Mouse (Mus musculus): Measurements from ENCODE around the gene Scn8a.
A peak's percentile ranks its signal among the peaks of the same experiment; 100 is the strongest.

Gene Scn8a

GRCm38 (mm10) chr15:100953955-100954354 lies 84.3 kb downstream of the Scn8a start:
- DNase-seq (ENCODE audit: low read depth), result no peak

GRCm38 (mm10) chr15:100954751-100955150 lies 85.1 kb downstream of the Scn8a start:
- no peak for DNase-seq (ENCODE audit: low read depth)

DNA sequence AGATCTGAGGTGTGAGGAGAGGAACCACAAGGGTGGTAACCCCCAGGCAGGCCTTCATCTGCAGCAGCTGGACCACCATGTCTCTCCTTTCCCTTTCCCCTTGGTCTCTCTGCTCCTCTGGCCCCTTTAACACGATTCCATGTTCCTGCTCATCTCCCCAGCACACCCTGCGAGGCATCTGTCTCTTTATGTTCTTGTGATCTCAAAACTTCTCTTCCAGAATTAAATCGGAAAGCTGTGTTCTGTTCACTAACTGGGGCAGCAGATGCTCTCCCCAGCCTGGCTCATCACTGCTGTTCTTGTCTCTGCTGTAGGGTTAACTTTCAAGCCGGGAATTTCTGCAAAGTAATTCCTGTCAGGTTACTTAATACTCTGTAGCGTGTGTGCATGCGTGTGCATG lies 91.3 kb downstream of the Scn8a start:
- no peak for DNase-seq (ENCODE audit: low read depth)

- DNase-seq (ENCODE audit: low read depth), result no peak
These were observed 91.9 kb downstream of the Scn8a start for GRCm38 (mm10) chr15:100961561-100961960.

DNA sequence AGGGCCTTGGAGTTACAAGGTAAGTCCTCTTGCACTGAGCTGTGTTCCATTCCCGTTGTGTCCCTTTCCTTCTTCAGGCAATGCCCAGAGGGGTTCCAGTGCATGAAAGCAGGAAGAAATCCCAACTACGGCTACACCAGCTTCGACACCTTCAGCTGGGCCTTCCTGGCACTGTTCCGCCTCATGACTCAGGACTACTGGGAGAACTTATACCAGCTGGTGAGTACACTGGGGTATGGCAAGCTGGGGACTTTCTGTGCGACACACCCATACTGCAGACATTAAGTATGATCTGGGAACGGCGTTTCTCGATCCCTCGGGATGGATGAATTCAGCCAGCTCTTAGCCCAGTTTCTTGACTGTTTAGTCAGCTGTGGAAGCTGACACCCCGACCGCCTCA lies 101.8 kb downstream of the Scn8a start:
- DNase-seq (ENCODE audit: low read depth), result no peak

DNA sequence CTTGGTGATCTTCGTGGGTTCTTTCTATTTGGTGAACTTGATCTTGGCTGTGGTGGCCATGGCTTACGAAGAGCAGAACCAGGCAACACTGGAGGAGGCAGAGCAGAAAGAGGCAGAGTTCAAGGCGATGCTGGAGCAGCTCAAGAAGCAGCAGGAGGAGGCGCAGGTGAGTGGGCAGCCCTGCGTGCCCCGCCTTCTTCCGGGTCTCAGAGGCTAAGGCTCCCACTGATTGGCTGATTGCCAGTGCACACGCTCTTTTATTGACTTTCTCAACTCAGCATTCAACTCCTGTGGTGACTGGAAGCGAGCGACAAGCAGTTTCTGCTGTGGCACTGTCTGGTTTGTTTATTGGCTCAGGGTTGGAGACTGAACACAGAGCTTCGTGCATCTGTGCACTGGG lies 103.1 kb downstream of the Scn8a start:
- DNase-seq (ENCODE audit: low read depth), result no peak

DNA sequence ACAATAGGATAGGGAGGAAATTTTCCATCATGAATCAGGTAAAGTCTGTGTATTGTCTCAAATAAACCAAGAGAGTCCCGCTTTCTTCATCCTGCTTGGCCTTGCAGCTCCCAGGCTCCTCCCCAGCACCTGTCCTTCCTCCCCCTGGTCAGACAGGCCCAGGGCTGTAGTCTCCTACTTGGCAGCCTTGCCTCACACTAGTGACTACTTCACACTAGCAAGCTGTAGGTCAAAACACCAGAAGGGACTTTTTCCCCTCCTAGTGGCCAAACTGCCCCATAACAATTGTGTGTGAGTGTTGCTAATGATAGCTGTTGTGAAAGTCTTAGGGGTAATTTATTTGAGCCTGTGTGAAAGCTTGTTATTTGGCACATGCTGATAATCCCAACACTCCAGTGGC lies 105.0 kb downstream of the Scn8a start:
- peak; percentile 39 for DNase-seq (ENCODE audit: low read depth)

DNA sequence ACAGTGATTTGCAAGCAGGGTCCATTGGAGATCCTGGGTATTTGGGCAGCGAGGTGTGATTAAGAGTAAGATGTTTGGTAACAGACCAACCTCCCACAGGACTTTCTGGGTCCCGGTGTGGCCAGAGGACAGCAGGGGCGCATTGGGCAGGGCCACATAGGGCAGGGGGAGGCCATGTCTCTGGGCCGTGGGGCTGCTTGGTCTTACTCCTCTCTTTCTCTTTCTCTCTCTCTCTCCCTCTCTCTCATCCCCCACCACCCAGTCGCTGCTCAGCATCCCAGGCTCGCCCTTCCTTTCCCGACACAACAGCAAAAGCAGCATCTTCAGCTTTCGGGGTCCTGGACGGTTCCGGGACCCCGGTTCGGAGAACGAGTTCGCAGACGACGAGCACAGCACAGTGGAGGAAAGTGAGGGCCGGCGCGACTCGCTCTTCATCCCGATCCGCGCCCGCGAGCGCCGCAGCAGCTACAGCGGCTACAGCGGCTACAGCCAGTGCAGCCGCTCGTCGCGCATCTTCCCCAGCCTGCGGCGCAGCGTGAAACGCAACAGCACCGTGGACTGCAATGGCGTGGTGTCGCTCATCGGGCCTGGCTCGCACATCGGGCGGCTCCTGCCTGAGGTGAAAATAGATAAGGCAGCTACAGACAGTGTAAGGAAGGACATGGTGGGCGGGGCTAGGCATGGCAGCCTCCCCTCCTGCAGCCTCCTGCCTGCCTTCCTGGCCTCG lies 113.9 kb downstream of the Scn8a start:
- no peak for DNase-seq (ENCODE audit: low read depth)

DNA sequence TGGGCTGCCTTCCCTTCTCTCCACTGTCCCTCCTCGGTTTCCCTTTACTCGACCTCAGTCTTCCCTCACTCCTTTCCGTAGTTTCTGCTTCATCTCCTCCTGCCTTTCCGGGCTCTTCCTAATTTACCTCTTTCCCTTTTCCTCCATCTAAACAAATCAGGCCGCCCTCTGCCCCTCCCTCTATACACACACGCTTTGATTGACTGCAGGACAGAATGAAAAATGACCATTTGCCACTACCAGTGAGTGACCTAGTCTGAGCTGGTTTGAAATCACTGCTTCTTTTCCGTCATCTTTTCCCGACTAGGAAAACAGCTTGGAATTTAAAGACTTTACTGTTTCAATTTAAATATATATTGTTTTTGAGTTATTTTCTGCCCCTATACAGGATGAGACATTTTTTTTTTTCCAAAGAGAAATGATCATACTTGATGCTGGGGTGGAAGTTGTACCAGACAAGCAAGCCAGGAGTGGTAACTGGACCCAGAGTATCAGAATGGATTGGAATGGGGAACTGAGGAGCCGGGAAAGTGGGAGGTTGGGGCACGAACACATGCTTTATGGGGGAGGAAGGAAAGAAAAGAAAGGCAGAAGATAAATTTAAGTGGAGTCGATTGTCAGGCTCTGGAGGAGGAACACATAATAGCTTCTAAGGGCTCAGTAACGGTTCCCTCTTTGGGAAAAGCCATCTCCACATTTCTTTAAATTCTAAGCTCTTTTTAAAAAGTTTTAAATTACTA lies 114.7 kb downstream of the Scn8a start:
- no peak for DNase-seq (ENCODE audit: low read depth)

DNA sequence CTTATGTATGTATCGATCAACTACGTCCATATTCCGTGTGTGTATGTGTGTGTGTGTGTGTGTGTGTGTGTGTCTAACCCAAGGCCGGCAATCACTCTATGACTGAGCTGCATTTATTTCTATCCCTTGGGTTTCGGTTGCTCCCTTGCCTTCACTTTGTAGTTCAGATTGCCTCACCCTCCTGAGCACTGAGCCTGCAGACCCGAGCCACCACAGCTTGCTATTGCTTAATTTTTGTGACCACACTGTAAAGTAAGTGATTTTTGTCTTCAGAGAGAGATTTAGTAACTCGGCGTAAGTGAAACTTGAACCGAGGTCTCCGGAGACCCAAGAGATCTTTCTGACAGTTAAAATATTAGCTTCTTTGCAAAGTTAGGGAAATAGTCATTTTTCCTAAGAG lies 116.8 kb downstream of the Scn8a start:
- DNase-seq (ENCODE audit: low read depth), result peak; percentile 38

GRCm38 (mm10) chr15:100987031-100987430 lies 117.4 kb downstream of the Scn8a start:
- no peak for DNase-seq (ENCODE audit: low read depth)

- no peak for DNase-seq (ENCODE audit: low read depth)
These were observed 120.6 kb downstream of the Scn8a start for GRCm38 (mm10) chr15:100990283-100990682.

DNA sequence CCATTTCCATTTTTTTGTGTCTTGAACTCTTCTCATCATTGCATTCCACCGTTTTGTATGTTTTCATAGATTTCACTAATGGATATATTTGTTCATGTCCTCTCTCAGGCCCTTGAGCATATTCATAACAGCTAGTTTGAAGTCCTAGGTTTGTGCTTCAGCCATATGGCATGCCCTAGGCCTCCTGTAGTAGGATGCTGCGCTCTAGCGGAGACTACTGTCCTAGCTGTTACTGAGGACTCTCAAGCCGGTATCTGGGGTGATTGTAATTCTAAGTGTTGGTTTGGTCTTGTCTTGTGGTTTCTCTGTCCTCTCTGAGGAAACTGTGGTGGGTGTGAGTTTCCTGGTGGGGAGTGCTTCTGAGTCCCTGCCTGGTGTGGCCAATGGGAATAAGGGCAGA lies 127.4 kb downstream of the Scn8a start:
- peak; percentile 81 for DNase-seq (ENCODE audit: low read depth)

DNA sequence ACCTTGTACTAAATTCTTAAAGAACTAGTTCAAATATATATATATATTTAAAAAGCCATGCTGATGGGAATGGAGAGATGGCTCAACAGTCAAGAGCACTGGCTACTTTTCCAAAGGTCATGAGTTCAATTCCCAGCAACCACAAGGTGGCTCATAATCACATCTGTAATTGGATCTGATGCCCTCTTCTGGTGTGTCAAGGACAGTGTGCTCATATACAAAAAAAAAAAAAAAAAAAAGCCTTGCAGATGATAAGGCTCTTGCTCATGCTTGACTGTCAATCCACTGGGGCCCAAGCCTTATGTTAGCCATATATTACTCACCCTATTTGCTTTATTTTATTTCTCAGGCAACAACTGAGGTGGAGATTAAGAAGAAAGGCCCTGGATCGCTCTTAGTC lies 132.0 kb downstream of the Scn8a start:
- no peak for DNase-seq (ENCODE audit: low read depth)

DNA sequence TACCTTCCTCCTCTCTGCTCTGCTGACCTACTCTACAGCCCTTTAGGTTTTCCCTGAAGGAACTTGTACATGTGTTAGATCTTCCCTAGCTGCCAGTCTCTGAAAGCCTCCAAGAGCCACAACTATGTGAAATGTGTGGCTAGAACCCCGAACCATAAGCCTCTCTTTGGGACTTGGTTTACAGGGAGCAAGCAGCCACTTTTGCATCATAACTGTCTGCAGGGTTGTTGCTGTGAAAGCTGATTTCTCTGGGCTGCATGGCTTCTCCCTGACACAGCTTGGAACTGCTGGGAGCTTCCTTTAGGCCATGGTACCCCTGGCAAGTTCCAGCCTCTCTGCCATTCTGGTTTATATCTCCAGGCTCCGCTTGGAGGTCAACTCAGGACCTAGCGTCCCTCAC lies 132.8 kb downstream of the Scn8a start:
- DNase-seq (ENCODE audit: low read depth), result no peak

- no peak for DNase-seq (ENCODE audit: low read depth)
These were observed 134.9 kb downstream of the Scn8a start for GRCm38 (mm10) chr15:101004538-101004937.

- no peak for DNase-seq (ENCODE audit: low read depth)
These were observed 136.1 kb downstream of the Scn8a start for GRCm38 (mm10) chr15:101005717-101006116.

- DNase-seq (ENCODE audit: low read depth), result peak; percentile 69
These were observed 136.8 kb downstream of the Scn8a start for GRCm38 (mm10) chr15:101006251-101007040.

GRCm38 (mm10) chr15:101007236-101007635 lies 137.6 kb downstream of the Scn8a start:
- no peak for DNase-seq (ENCODE audit: low read depth)

DNA sequence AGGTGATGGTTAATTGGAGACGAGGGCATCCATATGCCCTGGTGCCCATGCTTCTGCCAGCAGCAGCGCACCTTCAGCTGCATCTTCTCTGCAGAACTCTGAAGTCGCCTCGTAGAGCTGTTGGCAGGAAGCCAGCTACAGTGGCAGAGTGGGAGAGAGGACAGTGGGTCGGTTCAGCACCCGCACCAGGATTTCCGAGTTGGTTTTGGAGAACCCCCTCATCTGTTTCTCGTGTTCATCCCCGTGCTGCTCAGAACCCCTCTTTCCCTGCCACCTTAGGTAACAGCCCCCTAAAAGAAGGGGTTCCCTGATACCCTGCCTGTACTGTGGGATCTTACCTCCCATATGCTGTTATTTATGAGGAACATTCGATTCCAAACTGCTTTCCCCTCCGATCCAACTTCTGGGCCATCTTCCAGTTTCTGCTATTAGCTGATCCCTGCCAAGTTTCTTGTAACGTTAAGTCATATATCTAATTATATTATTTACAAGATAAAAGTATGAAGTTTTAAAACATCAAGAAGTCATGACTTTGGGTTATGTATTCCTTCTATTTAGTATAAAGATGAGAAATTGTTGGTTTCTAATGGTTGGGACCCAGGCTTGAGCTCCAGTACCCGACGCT lies 138.8 kb downstream of the Scn8a start:
- no peak for DNase-seq (ENCODE audit: low read depth)

DNA sequence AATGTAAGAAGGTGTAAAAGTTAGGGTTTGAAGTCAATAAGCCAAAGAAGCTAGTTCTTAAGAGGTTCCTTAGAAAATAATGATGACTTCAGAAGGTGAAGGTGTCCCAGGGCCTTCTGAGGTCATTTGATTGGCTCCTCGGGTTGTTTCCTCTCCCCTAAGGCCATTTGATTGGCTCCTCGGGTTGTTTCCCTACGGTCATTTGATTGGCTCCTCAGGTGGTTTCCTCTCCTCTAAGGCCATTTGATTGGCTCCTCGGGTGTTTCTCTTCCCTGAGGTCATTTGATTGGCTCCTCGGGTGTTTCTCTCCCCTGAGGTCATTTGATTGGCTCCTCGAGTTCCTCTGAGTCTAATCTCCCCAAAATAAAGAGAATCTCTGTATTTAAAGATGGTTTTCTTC lies 141.7 kb downstream of the Scn8a start:
- DNase-seq (ENCODE audit: low read depth), result peak; percentile 34

DNA sequence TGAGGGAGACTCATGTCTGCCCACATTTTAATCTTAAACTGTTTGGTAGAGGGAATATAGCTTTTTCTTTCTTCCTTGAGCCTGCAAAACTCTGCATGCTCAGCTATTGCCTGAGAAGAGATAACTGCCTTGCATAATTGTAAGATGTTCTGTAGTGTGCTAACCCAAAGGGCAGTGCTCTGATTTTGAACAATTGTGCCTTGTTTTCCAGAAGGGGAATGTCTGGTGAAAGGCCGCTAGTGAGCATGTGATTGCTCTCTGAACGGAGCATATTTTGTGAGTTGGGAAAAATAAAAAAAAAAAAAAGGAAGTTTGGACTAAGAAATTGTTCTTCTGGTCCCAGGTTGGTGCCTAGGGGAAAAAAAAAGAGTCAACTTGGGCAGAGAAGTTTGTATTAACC lies 159.3 kb downstream of the Scn8a start:
- no peak for DNase-seq (ENCODE audit: low read depth)
